Mouse (Mus musculus) MEL-GATA-1-ER (cell line): Measurements from ENCODE around the gene Dhrs7.

Experiments used
- DNase-seq: peaks from one replicate; pipeline ENCODE4 v3.0.0-alpha.2; 2012; ENCODE audit warnings: low read depth; ENCODE audit errors: extremely low read depth

The Dhrs7 gene

DNA sequence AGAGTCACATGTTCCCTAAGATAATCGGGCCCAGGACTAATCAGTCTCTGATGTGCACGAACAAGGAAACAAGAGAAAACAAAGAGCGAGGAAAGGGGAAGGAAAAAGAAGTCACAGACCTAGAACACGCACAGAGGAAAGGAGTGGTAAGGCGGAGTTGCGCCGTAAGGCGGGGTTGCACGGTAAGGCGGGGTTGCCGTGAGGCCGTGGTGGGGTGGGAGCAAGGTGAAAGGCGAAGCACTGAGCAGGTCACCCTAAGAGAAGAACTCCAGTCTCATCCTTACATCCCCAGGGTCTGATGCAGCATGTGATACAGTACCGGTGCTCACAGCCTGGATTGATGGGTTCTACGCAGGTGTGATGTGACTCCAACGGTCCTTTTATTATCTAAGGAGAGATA, 8.9 kb downstream of the Dhrs7 start:
- DNase-seq, result no peak

GRCm38 (mm10) chr12:72654698-72655097, 10.0 kb downstream of the Dhrs7 start:
- DNase-seq, result peak; percentile 21

DNA sequence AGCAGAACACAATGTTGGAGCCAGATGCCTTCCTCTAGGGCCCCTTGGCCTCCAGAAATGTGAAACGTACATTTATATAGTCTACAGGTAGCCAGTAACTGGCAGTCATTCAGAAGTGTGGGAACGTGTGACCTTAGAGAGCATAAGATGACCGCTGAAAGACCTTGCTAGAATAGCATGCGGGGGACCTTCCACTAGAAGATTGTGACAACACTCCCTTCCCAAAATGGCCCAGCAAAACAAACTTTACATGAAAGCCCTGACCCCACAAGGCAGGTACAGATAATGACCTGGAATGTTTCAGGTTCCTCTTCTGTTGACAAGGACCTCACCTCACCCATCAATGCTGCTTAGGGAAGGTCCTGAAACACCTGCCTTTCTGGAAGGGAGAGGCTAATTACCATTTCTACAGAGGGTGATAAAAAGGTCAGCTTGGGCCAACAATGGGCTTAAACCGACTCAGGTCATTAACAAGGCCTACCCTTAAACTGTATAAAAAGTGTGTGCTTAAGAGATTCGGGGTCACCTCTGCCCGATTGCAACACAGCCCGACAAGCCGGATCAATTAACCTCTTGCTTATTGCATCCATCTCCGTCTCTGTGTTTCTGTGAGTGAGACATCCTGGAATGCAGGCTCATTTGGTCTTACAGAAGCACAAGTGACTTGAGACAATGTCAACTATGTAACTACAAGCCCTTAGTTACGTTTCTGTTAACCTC, 14.9 kb downstream of the Dhrs7 start, which contains the start of gene Gm4756:
Gene Gm4756 (minus strand): TSS at position 51 of the 720 bp plus-strand sequence.
- no peak for DNase-seq

DNA sequence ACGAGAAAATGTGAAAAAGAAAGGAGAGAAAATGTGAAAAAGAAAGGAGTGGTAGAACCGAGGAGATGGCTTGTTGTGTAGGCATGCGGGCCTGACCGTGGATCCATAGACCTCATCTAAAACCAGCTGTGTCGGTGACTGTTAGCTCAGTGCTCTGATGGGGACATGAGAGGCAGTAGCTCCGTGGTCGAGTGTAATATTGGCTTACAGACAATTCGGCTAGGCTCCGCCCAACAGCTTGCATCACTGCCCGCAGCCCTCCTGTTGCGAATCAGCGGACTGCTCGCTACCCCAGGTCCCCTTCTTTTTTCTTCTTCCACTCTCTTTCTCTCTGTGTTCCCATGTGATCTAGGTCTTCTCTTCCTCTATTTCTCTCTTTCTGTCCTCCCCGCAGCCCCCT, 15.8 kb downstream of the Dhrs7 start:
- no peak for DNase-seq

DNA sequence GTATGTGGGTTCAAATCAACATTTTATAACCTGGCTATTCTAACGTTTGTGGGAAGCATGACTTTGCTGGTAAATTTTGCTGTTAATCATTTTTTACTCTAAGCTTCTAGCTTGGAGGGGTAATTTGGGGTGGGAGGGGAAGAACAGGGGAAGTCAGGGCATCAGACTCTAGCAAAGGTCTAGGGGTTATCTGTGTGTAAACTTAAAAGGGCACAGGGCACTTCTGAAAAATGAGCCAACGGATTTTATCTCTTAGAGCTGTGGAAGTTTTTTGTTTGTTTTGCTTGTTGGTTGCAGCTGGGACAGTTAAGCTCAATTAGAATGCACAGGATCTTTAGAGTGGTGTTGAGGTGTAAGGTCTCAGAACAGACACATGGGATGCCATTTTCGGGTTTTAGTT, 26.7 kb downstream of the Dhrs7 start:
- no peak for DNase-seq

GRCm38 (mm10) chr12:72628751-72629150, 36.0 kb downstream of the Dhrs7 start:
- no peak for DNase-seq

GRCm38 (mm10) chr12:72622853-72623496, 41.7 kb downstream of the Dhrs7 start:
- DNase-seq, result peak; percentile 94

GRCm38 (mm10) chr12:72621441-72621840, 43.3 kb downstream of the Dhrs7 start:
- DNase-seq, result no peak

- DNase-seq, result no peak
Observed at GRCm38 (mm10) chr12:72620856-72621255, 43.9 kb downstream of the Dhrs7 start.

DNA sequence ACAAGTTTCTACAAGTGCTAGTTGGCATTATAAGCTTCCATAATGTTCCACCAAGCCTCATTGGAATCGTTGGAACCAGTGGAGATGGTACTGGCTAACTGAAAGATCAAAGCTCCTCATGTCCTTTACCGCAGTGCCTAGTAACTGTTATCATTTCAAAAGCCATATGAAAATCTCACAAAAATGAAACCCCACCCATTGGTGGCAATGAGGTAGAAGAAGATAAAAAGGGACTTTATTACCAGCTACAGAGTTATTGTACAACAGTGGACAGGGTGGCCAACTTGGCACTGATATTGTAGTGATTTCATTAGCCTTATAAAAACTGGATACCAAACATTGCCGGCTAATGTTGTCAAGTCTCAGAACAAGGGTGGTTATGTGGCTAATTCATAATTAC, 52.7 kb downstream of the Dhrs7 start:
- DNase-seq, result no peak
